Mouse (Mus musculus): ENCODE measurements around the gene Fam69b. TPM values are rescaled to one million over a fixed set of nuclear protein-coding genes. Genes with fewer than 3 reads are reported as not detected.

Fam69b gene
- total and polyA plus RNA-seq, 2 experiments from 2014 or later = 7.7 to 23.2 TPM

DNA sequence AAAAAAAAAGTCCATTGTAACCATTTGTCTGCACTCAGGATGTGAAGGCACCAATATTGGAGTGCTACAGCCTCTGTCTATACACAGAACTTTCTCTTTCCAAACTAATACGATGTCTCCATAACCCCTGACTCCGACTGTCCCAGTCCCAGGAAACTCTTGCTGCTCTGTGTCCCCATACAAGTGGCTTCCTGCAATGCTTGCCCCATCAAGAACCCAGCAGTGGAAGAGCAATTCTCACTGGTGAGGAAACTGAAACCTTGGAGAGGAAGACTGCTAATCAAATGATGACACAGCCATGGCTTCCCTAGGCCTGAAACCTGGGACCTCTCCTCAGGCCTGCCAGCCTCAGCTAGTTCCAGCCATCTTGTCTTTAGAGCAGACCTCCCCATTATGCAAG, 30.4 kb upstream of the Fam69b start:
- H3K4me3 ChIP-seq (ENCODE audit: low read depth, low read length) = no peak overlapping the region
- H3K36me3 ChIP-seq (replicated peaks; ENCODE audit: control insufficient read depth, insufficient read depth, low read length) = peaks cover 18% of the 10 kb centered on the region
- H3K9ac ChIP-seq (replicated peaks; ENCODE audit: low read depth, low read length) = no peak overlapping the region
- H3K27me3 ChIP-seq (ENCODE audit: control insufficient read depth, insufficient read depth, low read length) = no peaks in the 10 kb centered on the region
- H3K4me2 ChIP-seq (ENCODE audit: low read depth, low read length) = no peak overlapping the region
- H3K9me3 ChIP-seq (replicated peaks; ENCODE audit: control insufficient read depth, low read length) = no peaks in the 10 kb centered on the region
- ATAC-seq (ENCODE audit: insufficient read depth, low read depth) (no peak), DNase-seq (ENCODE audit: low spot score) (no peak)
- H3K27ac ChIP-seq (ENCODE audit: low read depth) = no peak overlapping the region
- no peaks in the 10 kb centered on the region for H3K4me1 ChIP-seq (ENCODE audit: control insufficient read depth, insufficient read depth)
- WGBS = 88% methylated on average over 2 of the region's 2 CpGs
- no peak for TF ChIP-seq EP300 (IDR thresholded peaks at IDR 0.05; ENCODE audit: low read depth)
- no peak for TF ChIP-seq CTCF (IDR thresholded peaks at IDR 0.05; ENCODE audit: low read depth)

DNA sequence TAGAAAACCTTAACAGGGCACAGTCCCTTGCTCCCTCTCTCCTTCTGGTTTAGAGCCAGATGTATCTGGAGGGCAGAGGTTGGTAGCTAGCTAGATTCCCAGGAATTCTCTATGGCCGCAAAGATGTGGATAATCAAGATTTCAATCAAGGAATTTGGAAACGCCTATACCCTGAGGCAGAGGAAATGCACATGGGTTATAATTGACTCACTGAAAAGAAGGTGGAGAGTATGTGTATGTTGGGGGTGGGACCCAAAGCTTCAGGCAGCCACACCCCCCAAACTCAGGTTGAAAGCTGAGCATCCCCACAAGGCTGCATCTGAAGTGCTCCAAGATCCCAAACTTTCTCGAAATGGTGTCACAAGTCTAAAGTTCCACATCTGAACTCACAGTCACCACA, 29.8 kb upstream of the Fam69b start:
- no peaks in the 10 kb centered on the region for H3K4me1 ChIP-seq (ENCODE audit: control insufficient read depth, insufficient read depth)
- no peak overlapping the region for H3K27ac ChIP-seq (ENCODE audit: low read depth)
- no peak for DNase-seq (ENCODE audit: low spot score)
- H3K36me3 ChIP-seq (replicated peaks; ENCODE audit: control insufficient read depth, insufficient read depth, low read length) = peaks cover 11% of the 10 kb centered on the region
- no peak for ATAC-seq (ENCODE audit: insufficient read depth, low read depth)
- 60% methylated on average over 3 of the region's 3 CpGs for WGBS
- H3K27me3 ChIP-seq (ENCODE audit: control insufficient read depth, insufficient read depth, low read length) = no peaks in the 10 kb centered on the region
- no peaks in the 10 kb centered on the region for H3K9me3 ChIP-seq (replicated peaks; ENCODE audit: control insufficient read depth, low read length)
- no peak for TF ChIP-seq CTCF (IDR thresholded peaks at IDR 0.05; ENCODE audit: low read depth)
- TF ChIP-seq EP300 (IDR thresholded peaks at IDR 0.05; ENCODE audit: low read depth) = no peak
- H3K9ac ChIP-seq (replicated peaks; ENCODE audit: low read depth, low read length) = no peak overlapping the region
- no peak overlapping the region for H3K4me3 ChIP-seq (ENCODE audit: low read depth, low read length)
- H3K4me2 ChIP-seq (ENCODE audit: low read depth, low read length) = no peak overlapping the region

DNA sequence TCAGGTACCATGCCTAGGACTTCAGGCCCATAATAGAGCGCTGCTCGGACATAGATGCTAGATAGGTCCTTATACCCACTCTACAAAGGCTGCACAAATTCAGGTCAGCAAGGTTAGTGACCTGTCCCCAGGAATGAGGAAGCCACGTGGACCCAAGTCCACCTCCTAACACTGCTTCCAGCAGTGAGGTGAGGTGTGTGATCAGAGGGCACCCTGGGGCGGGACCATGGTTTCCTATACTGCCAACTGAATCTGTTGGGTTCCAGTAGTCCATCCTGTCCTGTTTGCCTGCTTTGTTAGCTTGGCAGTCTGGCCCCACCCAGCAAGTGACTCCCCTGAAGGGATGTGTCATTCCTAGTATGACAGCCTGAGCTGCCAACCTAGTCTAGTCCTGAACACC, 28.3 kb upstream of the Fam69b start:
- DNase-seq (ENCODE audit: low spot score) = no peak
- Histone ChIP-seq H3K4me3 (ENCODE audit: low read depth, low read length) (no peak overlapping the region), H3K4me1 (ENCODE audit: control insufficient read depth, insufficient read depth) (no peaks in the 10 kb centered on the region), H3K27me3 (ENCODE audit: control insufficient read depth, insufficient read depth, low read length) (no peaks in the 10 kb centered on the region), H3K4me2 (ENCODE audit: low read depth, low read length) (no peak overlapping the region), H3K36me3 (replicated peaks; ENCODE audit: control insufficient read depth, insufficient read depth, low read length) (peaks cover 3% of the 10 kb centered on the region; the same call in 1 of the 2 replicates), H3K9me3 (replicated peaks; ENCODE audit: control insufficient read depth, low read length) (no peaks in the 10 kb centered on the region), H3K9ac (replicated peaks; ENCODE audit: low read depth, low read length) (no peak overlapping the region), H3K27ac (ENCODE audit: low read depth) (no peak overlapping the region)
- TF ChIP-seq CTCF (IDR thresholded peaks at IDR 0.05; ENCODE audit: low read depth) (no peak), EP300 (IDR thresholded peaks at IDR 0.05; ENCODE audit: low read depth) (no peak)
- 88% methylated on average over 4 of the region's 4 CpGs for WGBS
- ATAC-seq (ENCODE audit: insufficient read depth, low read depth) = no peak

DNA sequence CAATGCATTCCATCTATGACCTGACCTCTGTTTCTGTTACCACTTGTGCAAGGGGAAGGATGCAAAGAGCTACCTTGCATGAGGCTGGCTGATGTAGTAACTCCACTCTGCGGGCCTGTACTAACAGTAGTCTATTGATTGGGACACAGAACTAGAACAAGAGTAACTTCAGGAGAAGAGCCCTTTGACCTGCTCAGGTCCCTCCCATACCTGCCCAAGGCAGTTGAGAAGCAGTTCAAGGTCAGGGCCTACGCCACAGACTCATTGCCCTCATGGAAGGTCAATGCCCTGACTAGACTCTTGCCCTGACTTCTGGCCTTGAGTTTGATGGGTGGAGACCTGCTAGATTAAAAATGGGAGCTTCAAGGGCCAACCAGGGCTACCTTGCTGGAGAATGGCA, 27.6 kb upstream of the Fam69b start:
- TF ChIP-seq CTCF (IDR thresholded peaks at IDR 0.05; ENCODE audit: low read depth) = no peak
- TF ChIP-seq EP300 (IDR thresholded peaks at IDR 0.05; ENCODE audit: low read depth) = no peak
- Histone ChIP-seq H3K27me3 (ENCODE audit: control insufficient read depth, insufficient read depth, low read length) (no peaks in the 10 kb centered on the region), H3K4me2 (ENCODE audit: low read depth, low read length) (no peak overlapping the region), H3K27ac (ENCODE audit: low read depth) (no peak overlapping the region), H3K4me3 (ENCODE audit: low read depth, low read length) (no peak overlapping the region), H3K9ac (replicated peaks; ENCODE audit: low read depth, low read length) (no peak overlapping the region), H3K36me3 (replicated peaks; ENCODE audit: control insufficient read depth, insufficient read depth, low read length) (no peaks in the 10 kb centered on the region; the same call in 1 of the 2 replicates), H3K9me3 (replicated peaks; ENCODE audit: control insufficient read depth, low read length) (no peaks in the 10 kb centered on the region), H3K4me1 (ENCODE audit: control insufficient read depth, insufficient read depth) (no peaks in the 10 kb centered on the region)
- DNase-seq (ENCODE audit: low spot score) = no peak
- ATAC-seq (ENCODE audit: insufficient read depth, low read depth) = no peak
- WGBS = 91% methylated on average over 2 of the region's 2 CpGs

DNA sequence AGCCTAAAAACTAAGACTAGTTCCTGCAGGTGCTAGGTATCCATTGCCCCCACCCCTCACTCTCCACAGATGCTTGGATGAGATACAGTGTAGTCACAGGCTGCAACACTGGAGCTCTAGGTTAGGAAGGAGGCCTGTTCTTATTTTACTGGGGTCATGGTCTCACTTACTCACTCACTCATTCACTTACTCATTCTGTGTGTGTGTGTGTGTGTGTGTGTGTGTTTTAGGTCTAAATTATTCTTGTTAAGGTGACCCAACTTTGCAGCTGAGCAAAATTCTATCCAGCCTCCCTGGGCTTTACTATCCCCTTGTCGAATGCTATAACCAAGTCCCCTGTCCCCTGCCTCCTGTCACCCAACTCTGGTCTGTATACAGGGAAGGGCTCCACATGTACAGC, 26.7 kb upstream of the Fam69b start:
- 87% methylated on average over 1 of the region's 1 CpGs for WGBS
- no peaks in the 10 kb centered on the region for H3K27me3 ChIP-seq (ENCODE audit: control insufficient read depth, insufficient read depth, low read length)

DNA sequence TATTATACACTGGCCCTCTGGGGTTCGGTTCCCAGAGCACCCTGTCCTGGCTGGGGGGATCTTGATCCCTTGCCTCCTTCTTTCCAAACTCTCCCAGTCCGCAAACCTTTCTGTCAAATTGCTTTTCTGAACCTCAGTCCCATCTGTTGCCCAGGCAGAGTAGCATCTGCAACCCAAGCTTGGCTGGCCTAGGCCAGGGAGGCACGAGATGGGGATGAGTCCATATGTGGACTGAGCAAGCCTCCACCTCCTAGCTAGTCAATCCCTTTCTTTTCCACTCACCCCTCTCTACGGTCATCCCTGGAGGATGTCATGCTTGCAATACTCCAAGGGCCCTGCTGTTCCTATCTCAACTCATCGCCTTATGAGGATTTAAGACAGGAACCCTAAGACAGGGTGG, 25.6 kb upstream of the Fam69b start:
- H3K4me3 ChIP-seq (ENCODE audit: low read depth, low read length) = no peak overlapping the region
- H3K9ac ChIP-seq (replicated peaks; ENCODE audit: low read depth, low read length) = no peak overlapping the region
- 78% methylated on average over 5 of the region's 5 CpGs for WGBS
- H3K9me3 ChIP-seq (replicated peaks; ENCODE audit: control insufficient read depth, low read length) = no peaks in the 10 kb centered on the region
- TF ChIP-seq EP300 (IDR thresholded peaks at IDR 0.05; ENCODE audit: low read depth) (no peak), CTCF (IDR thresholded peaks at IDR 0.05; ENCODE audit: low read depth) (no peak)
- no peaks in the 10 kb centered on the region for H3K36me3 ChIP-seq (replicated peaks; ENCODE audit: control insufficient read depth, insufficient read depth, low read length)
- peak overlapping the region; percentile 85; the same call in 1 of the 2 replicates for H3K4me2 ChIP-seq (ENCODE audit: low read depth, low read length)
- H3K27me3 ChIP-seq (ENCODE audit: control insufficient read depth, insufficient read depth, low read length) = no peaks in the 10 kb centered on the region
- DNase-seq (ENCODE audit: low spot score) = no peak
- no peak overlapping the region for H3K27ac ChIP-seq (ENCODE audit: low read depth)
- ATAC-seq (ENCODE audit: insufficient read depth, low read depth) = no peak
- peaks cover 16% of the 10 kb centered on the region for H3K4me1 ChIP-seq (ENCODE audit: control insufficient read depth, insufficient read depth)

More for the DNA sequence above, 26.7 kb upstream of the Fam69b start:
- H3K4me2 ChIP-seq (ENCODE audit: low read depth, low read length) = no peak overlapping the region
- peaks cover 7% of the 10 kb centered on the region; the same call in 1 of the 2 replicates for H3K4me1 ChIP-seq (ENCODE audit: control insufficient read depth, insufficient read depth)
- H3K9me3 ChIP-seq (replicated peaks; ENCODE audit: control insufficient read depth, low read length) = no peaks in the 10 kb centered on the region
- H3K9ac ChIP-seq (replicated peaks; ENCODE audit: low read depth, low read length) = no peak overlapping the region
- no peak overlapping the region for H3K4me3 ChIP-seq (ENCODE audit: low read depth, low read length)
- no peak for DNase-seq (ENCODE audit: low spot score)
- no peak overlapping the region for H3K27ac ChIP-seq (ENCODE audit: low read depth)
- H3K36me3 ChIP-seq (replicated peaks; ENCODE audit: control insufficient read depth, insufficient read depth, low read length) = no peaks in the 10 kb centered on the region
- TF ChIP-seq CTCF (IDR thresholded peaks at IDR 0.05; ENCODE audit: low read depth) = no peak
- TF ChIP-seq EP300 (IDR thresholded peaks at IDR 0.05; ENCODE audit: low read depth) = no peak
- no peak for ATAC-seq (ENCODE audit: insufficient read depth, low read depth)
